Mouse (Mus musculus) right cerebral cortex, adult 2 months (tissue): Measurements from ENCODE around the gene Tmem256.
"Not testable (repeated sequence)": the region's sequence is repeated elsewhere in the genome, so short reads cannot be mapped to it uniquely, and the experiment has no call there.

Experiments used
- DNase-seq, 2 experiments: peaks; one replicate each; pipeline ENCODE4 v3.0.0; 2021 to 2022; ENCODE audit warnings: low spot score in 2 of 2

Tmem256 gene

DNA sequence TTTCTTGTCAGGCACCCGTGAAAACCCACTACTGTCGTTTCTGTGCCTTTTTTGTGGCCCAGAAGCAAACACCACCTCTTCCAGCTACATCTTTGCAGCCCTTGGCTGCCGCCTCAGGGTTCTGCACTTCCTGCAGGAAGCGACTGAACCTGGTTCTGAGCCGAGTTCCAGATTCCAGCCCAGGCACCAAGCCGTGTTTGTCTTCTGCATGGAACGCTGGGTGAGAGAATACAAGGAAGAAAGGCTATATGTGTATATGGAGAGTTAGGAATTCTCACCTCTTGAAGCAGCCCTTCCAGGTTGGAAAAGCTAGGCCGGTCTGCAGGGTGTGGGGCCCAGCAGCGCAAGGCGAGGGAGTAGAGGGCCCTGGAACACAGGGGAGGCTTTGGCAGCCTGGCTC lies 16.4 kb downstream of the Tmem256 start:
- no peak for DNase-seq

DNA sequence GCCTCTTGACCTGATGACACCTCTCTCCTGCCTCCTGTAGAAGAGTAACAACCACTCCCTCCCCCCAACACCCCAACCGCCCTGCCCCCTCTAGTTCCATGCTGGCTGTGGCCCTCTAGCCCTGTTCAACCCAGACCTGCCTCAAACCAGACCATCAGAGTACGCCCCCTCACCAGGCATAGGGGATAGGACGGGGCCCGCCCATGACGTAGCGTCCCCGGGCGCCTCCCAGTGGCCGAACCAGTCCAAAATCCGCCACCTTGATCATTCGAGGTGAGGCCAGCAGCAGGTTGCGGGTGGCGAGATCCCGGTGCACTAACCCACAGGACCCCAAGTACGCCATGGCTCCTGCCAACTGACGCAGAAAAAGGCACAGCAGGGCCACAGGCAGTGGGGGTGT lies 17.0 kb downstream of the Tmem256 start:
- no peak for DNase-seq

DNA sequence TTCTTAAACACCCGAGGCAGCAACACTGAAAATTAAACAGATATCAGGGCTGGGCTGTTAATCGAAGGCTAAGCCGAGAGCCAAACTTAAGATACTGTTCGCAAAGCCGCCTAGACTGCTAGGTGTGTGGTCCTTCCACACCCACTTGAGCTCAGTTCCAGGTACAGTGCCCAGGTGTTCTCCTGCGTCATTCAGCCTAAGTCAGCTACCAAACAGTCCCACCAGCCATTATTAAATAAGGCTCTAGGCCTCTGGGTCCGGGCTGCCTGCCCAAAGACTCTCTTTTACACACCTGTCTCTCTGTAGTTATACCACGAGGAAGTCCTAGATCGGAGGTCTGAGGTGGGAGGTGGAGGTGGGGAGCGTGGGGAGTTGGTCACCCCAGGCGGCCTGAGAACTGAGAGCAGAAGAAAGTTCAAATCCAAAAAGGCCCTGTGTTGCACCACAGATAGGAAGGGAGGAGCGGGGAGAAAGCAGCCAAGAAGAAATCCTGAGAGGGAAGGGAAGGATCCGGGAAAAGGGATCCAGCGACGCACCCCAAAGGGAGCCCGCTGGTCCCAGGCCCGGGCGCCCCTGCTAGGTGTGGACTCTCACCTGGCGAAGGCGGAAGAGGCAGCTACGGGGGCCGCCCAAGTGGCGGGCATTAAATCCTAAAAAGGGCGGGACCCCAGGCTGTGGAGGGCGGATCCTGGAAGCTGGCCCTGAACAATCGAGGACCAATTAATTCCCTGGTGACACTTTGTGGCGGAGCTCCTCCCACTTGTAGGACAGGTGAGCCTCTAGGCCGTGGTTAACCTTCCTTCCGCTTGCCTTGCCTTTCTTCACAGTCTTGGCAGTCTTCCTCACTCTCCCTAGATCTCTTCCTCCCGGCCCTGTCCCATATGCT lies 20.0 kb downstream of the Tmem256 start, which contains the start of gene Tnk1:
TSS of gene Tnk1 (minus strand) at position 618 of the 886 bp plus-strand sequence.
- no peak for DNase-seq

DNA sequence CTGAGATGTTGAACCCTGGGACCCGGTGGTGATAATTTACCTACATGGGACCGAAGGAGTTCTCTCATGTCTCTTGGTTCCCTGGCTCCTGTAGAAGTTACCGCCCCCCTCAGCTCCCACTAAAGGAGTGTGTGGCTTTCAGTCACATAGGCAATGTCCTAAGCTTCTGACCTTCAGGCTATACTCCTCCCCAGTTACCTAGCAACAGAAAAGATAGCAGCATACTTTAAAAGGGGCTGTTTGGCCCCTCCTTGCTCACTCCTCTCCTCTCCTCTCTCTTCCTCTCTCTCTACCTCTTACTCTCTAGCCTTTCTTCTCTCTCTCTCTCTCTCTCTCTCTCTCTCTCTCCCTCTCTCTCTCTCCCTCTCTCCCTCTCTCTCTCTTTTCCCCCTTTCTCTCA lies 25.4 kb downstream of the Tmem256 start:
- DNase-seq, result not testable (repeated sequence)

DNA sequence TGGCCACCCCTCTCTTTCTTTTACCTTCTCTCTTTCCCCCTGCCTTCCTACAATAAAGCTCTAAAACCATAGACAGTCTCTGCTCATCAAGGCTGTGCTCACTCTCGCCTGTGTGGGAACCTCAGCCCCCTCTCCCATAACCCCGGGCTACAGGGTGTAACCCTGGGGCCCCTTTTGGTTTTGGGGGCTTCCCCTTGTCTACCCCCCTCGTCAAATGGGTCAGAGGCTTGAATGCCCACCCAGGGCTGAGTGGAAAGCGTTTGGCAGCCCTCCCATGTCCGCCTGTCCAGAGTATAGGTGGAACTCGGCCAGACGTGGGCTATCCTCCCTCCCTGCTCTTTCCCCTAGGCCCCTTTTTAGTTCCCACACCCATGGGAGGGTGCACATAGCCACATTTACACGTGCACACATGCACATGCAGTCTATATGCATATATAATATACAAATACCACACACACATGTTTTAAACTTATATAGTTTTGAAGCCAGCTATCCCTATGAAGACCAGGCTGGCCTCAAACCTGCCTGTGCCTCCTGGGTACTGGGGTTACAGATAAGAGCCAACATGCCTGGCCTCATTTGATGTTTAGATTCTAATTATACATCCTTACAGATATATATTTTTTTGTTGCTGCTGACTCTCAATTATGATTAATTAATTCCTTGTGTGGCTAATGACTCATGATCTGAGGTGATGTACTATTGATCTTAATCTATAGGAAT lies 26.0 kb downstream of the Tmem256 start:
- no peak for DNase-seq

DNA sequence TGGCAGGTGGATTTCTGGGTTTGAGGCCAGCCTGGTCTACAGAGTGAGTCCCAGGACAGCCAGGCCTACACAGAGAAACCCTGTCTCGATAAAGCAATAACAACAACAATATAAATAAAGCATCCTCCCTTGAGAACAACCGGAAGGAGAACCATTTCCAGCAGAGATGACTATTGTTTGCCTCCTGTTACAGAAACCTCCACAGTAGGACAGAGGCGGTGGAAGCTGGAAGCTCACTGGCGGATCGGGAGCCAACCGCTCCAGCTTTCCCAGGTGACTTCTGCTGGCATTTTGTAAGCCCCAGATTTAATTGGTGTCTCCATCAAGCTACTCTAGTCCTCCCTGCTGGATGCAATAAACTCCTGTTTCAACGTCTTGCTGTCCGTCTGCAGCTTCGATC lies 27.2 kb downstream of the Tmem256 start:
- no peak for DNase-seq

DNA sequence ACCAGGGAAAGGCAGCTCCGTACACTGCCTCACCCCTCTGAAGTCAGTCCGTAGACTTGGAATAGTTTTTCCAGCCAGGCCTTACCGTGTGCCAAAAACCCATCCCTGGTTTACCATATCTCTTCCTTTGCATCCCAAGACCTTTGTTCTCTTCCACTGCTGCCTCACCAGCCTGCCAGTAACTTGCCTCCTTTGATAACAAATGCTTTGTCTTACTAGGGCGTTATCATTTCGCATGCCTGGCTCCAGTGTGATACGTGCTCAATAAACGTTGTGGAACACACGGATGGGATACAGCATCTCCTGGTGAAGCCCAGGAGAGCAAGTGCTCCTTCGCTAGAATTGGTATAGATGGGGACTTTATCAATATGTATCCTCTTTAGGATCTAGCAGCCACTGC lies 29.0 kb downstream of the Tmem256 start:
- no peak for DNase-seq

DNA sequence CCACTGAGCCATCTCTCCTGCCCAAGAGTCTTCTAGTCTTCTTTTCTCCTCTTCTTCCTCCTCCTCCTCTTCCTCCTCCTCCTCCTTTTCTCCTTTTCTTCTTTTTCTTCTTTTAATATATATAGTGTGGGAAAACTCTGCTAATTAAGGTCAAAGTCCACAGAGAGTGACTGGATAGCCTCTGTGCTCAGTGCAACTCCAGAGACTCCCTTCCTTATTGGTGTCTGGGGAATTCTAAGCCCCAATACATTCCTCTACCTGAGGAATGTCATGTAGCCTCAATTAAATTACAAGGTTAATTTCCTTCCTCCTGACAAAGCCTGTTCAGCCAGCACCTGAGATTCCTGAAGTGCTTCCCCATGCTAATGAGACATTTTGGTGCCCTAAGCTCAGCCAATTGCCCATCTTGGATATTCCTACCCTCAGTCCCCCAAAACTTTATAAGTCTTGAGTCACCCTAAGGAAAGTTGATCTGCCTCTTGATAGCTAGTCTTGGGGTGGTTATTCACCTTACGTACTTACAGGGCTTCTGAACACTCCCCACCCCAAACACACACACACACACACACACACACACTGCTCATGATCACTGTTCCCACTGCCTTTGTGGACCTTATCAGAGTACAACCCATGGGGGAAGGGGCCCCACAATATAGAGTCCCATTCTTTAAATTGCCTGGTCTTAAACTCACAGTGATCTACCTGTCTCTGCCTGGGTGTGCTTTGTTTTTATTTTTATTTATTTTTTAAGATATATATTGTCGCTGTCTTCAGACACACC lies 32.2 kb downstream of the Tmem256 start:
- no peak for DNase-seq

DNA sequence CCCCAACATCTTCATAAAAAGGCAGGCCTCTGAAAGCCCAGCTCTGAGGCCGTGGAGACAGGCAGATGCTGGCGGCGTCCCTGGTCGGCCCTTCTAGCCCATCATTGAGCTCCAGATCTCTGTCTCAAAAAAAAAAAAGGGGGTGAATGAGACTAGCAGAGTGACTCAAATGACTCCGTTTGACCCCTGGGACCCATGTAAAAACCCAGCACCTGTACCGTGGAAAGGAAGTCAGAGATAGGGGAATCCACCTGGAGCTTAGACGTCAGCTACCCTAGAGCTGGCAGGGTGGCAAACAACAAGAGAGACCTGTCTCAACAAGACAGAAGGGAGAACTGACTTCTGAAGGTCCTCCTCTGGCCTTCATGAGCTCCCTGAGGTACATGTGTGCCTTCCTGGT lies 33.5 kb downstream of the Tmem256 start:
- DNase-seq, result no peak

DNA sequence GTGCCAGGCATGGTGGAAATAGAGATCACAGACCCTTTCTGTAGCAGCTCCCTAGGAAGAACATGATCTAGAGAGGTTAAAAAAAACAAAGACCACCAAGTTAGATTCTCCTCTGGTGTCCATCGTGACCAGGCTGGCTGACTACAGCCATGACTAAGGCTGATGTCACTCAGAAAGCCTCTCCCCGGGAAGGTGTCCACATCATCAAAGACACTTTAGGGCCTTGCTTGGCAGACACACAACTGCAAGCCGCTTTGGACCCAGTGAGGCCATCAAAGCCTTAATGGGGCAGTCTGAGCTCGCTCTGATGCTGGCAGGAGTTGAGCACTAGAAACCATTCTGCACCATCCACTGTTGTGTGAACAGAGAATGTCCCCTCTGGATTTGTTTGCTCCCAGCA lies 34.1 kb downstream of the Tmem256 start:
- DNase-seq, result no peak

DNA sequence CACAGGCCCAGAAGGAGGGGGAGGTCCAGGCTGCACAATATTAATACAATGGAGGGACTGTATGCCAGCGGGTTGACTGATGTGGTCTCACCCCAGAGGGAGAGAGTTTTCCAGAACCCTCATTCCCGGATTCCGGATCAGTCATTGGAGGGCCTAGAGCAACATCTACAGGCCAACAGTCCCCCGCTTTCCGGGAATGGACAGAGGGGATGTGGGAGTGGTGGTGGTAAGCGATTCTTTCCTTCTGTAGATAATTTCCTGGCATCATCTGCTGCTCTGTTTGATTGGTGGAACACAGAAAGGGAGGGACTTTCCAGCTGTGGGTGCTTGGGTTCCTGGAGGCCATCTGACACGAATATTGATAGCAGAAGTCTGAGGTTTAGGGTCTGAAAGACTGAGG lies 37.9 kb downstream of the Tmem256 start:
- peak in 1 of 2 experiments; percentile 22 for DNase-seq

DNA sequence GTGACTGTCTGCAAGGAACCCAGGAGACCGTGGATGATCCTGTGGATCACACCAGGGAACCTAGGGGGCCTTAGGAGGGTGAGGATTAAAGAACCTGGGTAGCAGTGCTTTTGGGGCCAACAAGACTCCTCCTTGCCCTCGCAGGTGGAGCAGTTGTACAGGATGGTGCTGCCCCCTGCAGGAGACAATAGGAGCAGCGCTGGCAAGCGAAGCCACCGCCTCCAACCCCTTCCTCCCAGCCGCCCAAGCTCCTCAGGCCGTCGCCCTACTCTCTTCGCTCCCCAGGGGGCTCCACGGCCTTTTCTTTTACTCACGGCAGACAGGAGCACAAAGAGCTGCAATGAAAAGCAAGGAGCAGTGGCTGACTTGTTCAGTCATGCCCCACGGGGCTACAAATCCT lies 38.6 kb downstream of the Tmem256 start:
- DNase-seq, result peak; percentile 71 to 72

DNA sequence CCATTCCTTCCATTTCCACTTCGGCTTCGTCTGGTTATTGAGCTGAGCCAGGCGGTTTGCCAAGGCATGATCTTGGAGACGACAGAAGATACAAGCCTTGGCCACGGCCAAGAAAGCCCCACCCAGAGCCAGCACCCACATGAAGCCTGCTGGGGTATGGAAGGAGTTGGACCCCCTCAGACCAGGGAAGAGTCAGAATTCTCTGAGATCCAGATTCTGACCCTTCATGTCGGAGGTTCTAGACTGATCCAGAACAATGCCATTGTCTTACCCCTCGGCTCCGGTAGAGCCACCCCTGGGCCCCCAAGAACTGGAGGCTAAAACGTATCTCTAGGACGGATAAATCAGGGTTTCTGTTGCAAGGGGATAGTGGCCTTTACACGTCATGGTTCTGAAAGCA lies 39.6 kb downstream of the Tmem256 start, which contains the start of gene Tmem95:
TSS of gene Tmem95 (minus strand) at position 141 of the 400 bp plus-strand sequence.
- no peak for DNase-seq

DNA sequence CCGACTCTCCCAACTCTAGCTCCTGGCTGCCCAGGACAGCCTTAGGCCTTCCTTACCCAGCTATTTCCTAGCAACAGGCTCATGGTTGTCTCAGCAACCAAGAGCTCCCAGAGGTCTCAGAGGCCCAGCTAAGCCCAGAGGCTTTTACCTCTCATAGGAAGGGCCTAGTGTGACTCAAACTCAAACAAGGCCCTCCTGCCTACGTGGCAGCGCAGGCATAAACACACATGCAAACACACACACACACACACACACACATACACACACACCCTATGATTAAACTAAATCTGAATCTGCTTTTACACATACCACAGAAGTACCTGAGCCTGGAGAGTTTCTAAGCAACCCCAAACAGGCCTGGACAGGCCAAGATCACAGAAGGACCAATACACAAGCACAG lies 40.1 kb downstream of the Tmem256 start:
- DNase-seq, result no peak

DNA sequence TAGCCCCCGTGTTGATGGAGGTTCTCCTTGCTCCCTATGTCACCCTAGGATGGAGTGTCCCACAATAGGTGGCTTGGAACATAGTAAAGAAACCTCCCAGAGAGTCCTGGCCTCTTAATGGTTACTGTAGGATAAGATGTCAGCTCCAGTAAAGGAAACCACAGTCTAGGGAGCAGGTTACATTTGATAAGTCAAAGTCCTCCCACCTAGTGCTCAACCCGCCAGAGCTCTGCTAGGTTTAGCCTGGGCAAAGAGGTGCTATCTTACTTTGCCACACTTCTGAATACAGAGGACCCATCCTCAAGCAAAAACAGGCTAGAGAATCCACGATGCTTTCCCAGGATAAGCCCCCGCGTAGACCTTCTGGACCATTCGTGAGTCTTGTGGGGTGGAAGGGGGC lies 40.6 kb downstream of the Tmem256 start:
- DNase-seq, result no peak

DNA sequence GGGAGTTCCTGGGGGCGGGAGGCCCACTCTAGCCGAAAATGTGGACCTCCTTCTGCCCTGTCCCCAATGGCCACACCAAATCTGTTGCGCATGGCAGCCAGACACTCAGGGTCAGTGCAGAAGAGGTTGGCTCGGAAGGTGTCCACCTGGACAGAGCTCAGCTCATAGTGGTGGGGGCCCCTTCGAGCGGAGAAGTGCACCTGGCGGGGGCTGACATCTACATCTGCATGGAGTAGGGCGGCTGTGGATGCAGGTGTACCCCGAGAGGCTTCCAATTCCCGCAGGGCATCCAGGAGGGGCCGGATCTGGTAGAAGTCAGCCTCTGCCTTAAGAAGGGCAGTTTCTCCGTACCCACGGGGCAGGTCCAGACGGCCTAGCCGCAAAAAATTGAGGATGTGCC lies 41.4 kb downstream of the Tmem256 start:
- DNase-seq, result no peak

DNA sequence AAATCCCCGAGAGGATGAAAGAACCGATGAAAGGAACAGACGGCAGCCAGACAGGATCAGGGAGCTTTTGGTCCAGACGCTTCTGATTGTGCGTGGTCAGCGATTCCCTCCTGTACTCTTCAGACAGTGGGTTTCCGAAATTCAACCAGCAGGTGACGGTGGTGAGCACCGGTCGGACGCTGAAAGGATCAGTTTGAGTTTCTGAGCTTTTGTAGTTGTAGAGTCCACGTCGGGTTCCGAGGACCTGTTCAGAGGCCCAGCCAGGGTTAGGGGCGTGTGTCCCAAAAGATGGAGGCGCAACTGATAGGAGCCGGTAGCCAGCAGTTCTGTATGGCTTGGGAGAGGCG lies 42.2 kb downstream of the Tmem256 start:
- peak; percentile 37 to 54 for DNase-seq

DNA sequence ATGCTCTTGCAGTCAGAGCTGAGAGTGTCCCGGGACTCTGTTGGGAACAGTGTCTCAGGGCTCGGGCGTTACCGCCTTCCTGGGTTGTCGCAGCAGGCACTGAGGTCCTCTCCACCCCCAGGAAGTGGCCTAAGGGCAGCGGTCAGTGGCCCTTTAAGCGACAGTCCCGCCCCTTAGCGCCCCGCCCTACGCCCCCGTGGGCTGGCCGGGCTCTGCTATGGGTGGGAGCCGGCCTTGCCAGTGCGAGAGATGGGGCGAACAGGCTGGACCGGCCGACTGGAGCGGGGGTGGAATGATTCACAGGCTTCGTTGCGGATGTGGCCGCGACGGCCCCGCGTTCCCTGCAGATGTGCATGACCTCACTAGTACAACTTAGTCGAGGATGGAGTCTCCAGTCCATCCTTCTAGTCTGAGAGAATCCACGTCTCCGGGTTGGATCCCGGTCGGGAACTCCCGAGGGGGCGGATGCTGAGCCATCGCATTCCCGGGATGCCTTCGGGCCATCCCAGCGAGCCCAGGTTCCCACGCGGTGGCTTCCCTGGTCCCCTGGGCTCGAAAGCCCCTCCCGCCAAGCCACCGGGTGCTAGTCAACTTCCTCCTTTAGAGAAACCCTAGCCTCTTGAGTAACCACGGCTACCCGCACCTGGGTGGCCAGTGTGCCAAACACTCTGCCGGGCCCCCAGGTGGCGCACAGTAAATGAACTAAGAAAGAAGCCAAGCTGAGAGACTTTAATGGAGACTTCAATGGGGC lies 42.7 kb downstream of the Tmem256 start, which contains the start of gene Kctd11:
TSS of gene Kctd11 (minus strand) at position 554 of the 751 bp plus-strand sequence.
- peak; percentile 56 to 65 for DNase-seq

DNA sequence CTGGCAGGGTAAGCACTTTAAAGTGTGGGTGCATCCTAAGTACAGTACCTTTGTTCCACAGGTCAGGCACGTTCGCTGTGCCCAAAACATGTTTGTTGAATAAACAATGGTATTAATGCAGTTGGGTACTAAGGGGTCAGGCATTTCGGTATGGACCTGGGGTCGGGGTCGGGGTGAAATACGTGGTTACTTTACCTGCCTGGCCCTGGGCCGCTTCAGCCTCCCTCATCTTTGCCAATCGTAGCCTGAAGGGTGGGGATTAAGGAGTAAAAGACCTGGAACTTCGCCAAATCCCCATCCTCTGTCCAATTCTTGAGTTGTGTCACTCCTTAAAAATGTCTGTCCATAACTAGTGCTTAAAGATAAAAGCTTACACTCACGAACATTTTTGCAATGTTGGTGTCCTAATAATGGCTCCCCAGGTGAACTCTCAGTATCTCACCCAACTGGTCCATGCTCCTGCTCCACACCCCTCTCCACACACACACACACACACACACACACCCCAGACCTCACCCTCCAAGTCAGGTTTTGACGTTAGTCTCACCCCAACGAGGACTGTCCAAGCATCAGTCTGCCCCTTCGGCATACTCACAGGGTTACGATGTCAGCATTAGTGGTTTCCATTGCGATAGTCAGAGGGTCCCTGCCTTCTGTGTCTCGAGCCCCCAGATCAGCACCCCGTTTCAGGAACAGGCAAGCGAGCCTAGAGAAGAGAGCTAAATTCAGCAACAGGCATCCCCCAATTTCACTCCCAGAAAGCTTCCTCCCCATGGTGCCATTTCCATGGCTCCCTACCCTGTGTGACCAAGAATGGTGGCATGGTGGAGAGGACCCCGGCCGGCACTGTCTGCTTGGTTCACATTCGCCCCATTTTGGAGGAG lies 43.7 kb downstream of the Tmem256 start:
- no peak for DNase-seq

DNA sequence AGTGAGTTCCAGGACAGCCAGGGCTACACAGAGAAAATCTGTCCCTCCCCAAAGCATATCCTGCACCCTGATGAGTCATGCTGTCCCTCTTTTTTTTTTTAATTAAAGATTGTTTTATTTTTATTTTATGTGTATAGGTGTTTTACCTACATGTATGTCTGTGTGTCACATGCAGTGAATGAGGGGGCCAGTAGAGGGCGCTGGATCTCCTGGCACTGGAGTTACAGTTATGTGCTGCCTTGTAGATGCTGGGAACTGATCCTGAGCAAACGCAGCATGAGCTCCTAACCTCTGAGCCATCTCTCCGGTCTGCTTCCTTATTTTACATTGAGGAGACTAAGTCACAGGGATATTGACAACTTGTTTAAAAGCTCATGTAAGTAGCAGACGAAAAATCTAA lies 44.8 kb downstream of the Tmem256 start:
- DNase-seq, result peak in 1 of 2 experiments; percentile 16
